Mouse (Mus musculus) erythroblast, adult 5-6 weeks (primary cell): ENCODE data around the gene Siah1a. TPM values are rescaled to one million over a fixed set of nuclear protein-coding genes. Genes with fewer than 3 reads are reported as not detected.
A peak's percentile ranks its signal among the peaks of the same experiment; 100 is the strongest.

ENCODE experiments used
- ATAC-seq: replicated peaks from 2 replicates; pipeline ENCODE4 v1.8.0; 2016; ENCODE audit warnings: moderate number of reproducible peaks, mild to moderate bottlenecking, moderate TSS enrichment, inconsistent platforms; ENCODE audit not compliant: poor library complexity, low FRiP score, severe bottlenecking
- total RNA-seq, 2 experiments: library from RNA; stranded (forward) in 1 of 2; stranded (reverse) in 1 of 2; fragments of 150-400 nt in 1 of 2; fragments of 200-764, 138-1000 nt in 1 of 2; gene quantifications; 2 replicates each; pipeline versions ENCODE4 v1.2.3 to v1.2.4; 2015 to 2017; ENCODE audit warnings: low replicate concordance in 2 of 2

Siah1a gene
- total RNA-seq, 2 experiments from 2014 or later, result 32.7 to 34.4 TPM

GRCm38 (mm10) chr8:86713407-86714188 lies 32.1 kb downstream of the Siah1a start:
- no peak for ATAC-seq

- ATAC-seq, result no peak
Observed at GRCm38 (mm10) chr8:86712594-86712993, 33.1 kb downstream of the Siah1a start.

- peak; percentile 38; the same call in 1 of the 2 replicates for ATAC-seq
Observed at GRCm38 (mm10) chr8:86707873-86708272, 37.9 kb downstream of the Siah1a start.

- ATAC-seq, result no peak
Observed at GRCm38 (mm10) chr8:86706756-86707155, 39.0 kb downstream of the Siah1a start.

- no peak for ATAC-seq
Observed at GRCm38 (mm10) chr8:86705317-86705716, 40.4 kb downstream of the Siah1a start.

- ATAC-seq, result no peak
Observed at GRCm38 (mm10) chr8:86702453-86702852, 43.3 kb downstream of the Siah1a start.

GRCm38 (mm10) chr8:86699471-86699870 lies 46.3 kb downstream of the Siah1a start:
- no peak for ATAC-seq

GRCm38 (mm10) chr8:86698811-86699421 lies 46.8 kb downstream of the Siah1a start:
- no peak for ATAC-seq

GRCm38 (mm10) chr8:86695703-86696102 lies 50.0 kb downstream of the Siah1a start:
- ATAC-seq, result no peak

GRCm38 (mm10) chr8:86694011-86694410 lies 51.7 kb downstream of the Siah1a start:
- ATAC-seq, result no peak

- ATAC-seq, result no peak
Observed at GRCm38 (mm10) chr8:86692107-86692506, 53.6 kb downstream of the Siah1a start.

GRCm38 (mm10) chr8:86686629-86687028 lies 59.1 kb downstream of the Siah1a start:
- no peak for ATAC-seq

Other genes starting within 250 kb of the Siah1a start
- not detected in 2 replicates for gene Abcc12, start 165.2 kb downstream of the Siah1a start, total RNA-seq (2015; ENCODE audit: low replicate concordance)
- not detected in 2 replicates for gene Abcc12, start 165.2 kb downstream of the Siah1a start, total RNA-seq (2017; ENCODE audit: low replicate concordance)
- gene Lonp2, start 121.9 kb downstream of the Siah1a start, total RNA-seq (2015; ENCODE audit: low replicate concordance), result 8.3 and 18.8 TPM in 2 replicates
- gene Lonp2, start 121.9 kb downstream of the Siah1a start, total RNA-seq (2017; ENCODE audit: low replicate concordance), result 15.8 and 22.2 TPM in 2 replicates
- gene Gm10638, start 235 bp downstream of the Siah1a start, total RNA-seq (2015; ENCODE audit: low replicate concordance), result not detected in 2 replicates
- not detected in 2 replicates for gene Gm10638, start 235 bp downstream of the Siah1a start, total RNA-seq (2017; ENCODE audit: low replicate concordance)
- gene N4bp1, start 139.3 kb upstream of the Siah1a start, total RNA-seq (2015; ENCODE audit: low replicate concordance), result 5.0 and 10.7 TPM in 2 replicates
- 6.0 and 8.4 TPM in 2 replicates for gene N4bp1, start 139.3 kb upstream of the Siah1a start, total RNA-seq (2017; ENCODE audit: low replicate concordance)